Mouse (Mus musculus) embryonic fibroblast, embryonic 13.5 days (primary cell): Measurements from ENCODE around the gene Rnf181. TPM values are rescaled to one million over a fixed set of nuclear protein-coding genes. Genes with fewer than 3 reads are reported as not detected.

ENCODE experiments used
- H3K27ac ChIP-seq: 2 replicates; pipeline ENCODE4 v1.5.1; 2012; ENCODE audit warnings: low read length, control low read depth, inconsistent platforms; ENCODE audit not compliant: insufficient read depth
- H3K4me1 ChIP-seq: 2 replicates; pipeline ENCODE4 v1.6.1; 2011; ENCODE audit warnings: low read length; ENCODE audit not compliant: control insufficient read depth, insufficient read depth
- H3K4me3 ChIP-seq: 2 replicates; pipeline ENCODE4 v1.5.1; 2011; ENCODE audit warnings: mild to moderate bottlenecking, control low read depth, low read length; ENCODE audit not compliant: insufficient read depth
- CTCF ChIP-seq: IDR thresholded peaks from 2 replicates; pipeline ENCODE4 v1.5.1; 2011; ENCODE audit warnings: mild to moderate bottlenecking, control low read depth, low read length, moderate library complexity, borderline replicate concordance; ENCODE audit not compliant: insufficient read depth
- POLR2A ChIP-seq: IDR thresholded peaks from 2 replicates; pipeline ENCODE4 v1.6.1; 2011; ENCODE audit warnings: low read depth, mild to moderate bottlenecking, control low read depth, low read length, moderate library complexity
- polyA plus RNA-seq: library from polyadenylated mRNA; stranded (reverse); fragments of >200 nt; gene quantifications from 2 replicates; pipeline ENCODE4 v1.2.4, GENCODE M21; 2011; ENCODE audit warnings: low read depth; ENCODE audit not compliant: missing spikeins, insufficient read length

Rnf181 gene
- polyA plus RNA-seq, 1 experiment = 80.0 TPM

DNA sequence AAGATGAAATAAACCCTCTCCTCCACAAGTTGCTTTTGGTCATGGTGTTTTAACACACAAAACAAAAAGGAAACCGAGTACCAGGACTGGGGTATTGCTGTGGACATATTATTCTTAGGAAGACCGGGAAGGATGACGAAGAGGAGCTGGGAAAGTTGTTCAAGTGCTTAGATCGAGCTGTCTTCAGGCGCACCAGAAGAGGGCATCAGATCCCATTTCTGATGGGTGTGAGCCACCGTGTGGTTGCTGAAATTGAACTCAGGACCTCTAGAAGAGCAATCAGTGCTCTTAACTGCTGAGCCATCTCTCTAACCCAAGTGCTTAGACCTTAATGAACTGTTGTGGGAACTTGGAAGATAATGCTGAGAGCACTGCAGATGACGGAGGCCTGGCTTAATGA, 2.7 kb downstream of the Rnf181 start:
- Histone ChIP-seq H3K4me1 (no peaks in the 10 kb centered on the region), H3K4me3 (no peak overlapping the region)
- TF ChIP-seq POLR2A (no peak), CTCF (peak; percentile 20; the same call in 1 of the 2 replicates)

DNA sequence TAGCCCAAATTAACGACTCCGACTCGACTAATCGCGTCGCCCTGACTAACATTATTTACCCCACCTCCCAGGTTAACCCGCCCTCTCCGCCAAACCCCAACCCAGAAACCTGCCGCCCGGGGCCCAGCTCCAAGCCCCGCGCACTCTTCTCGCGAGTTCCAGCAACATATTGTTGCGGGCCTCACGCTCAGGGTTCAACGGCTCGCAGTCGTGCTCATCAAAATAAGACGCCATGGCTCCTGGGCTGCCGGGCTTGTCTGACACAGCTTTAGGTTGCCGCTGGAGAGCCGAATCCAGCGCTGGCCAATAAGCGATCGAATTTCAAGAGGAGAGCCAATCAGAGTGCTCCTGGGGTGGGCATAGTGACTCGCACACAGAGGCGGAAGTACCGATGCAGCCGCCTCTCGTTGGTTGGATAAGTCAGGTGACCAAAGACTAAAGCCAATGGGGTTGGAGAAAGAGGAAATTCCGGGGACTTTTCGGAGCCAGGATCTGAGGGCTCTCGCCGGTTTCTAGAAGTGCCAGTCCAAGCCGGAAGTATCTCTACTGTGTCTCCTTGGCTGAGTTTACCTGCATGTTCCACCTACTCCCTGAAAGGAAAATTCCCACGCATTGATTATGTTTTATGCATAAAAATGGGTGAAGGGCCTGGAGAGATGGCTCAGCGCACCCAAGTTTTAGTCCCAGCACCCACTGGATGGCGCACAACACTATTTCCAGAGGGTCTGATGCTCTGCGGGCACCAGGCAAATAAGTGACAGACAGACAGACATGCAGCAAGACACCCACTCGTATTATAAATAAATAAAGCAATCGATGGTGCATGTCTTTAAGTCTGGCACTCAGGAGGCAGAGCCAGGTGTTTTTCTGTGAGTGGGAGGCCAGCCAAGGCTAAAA, 4.4 kb downstream of the Rnf181 start:
- Histone ChIP-seq H3K4me3 (peak overlapping the region; percentile 84), H3K27ac (peak overlapping the region; percentile 58), H3K4me1 (no peaks in the 10 kb centered on the region)
- TF ChIP-seq CTCF (no peak), POLR2A (peak; percentile 83)

More for the DNA sequence above, 2.7 kb downstream of the Rnf181 start:
- H3K27ac ChIP-seq = no peak overlapping the region

DNA sequence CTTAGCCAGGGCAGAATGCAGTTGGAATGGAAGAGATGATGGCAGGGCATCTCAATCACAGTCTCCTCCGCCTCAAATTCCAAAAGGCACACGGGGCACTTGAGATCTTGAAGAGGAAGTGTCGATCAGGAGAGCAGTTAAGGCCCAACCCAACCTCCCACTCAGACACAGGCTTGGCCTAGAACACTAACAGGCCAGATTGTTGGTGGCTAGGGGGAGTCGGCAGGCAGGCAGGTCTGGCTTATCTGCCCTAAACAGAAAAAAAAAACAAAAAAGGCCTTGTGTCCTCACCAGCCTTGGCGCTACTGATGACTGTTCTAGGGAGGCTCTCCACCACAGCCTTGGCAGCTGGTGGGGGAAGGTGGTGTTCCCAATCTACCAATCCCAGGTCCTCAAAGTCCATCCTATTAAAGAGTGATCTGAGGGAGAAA, 5.6 kb downstream of the Rnf181 start:
- no peak overlapping the region for H3K27ac ChIP-seq
- peak overlapping the region; percentile 84 for H3K4me3 ChIP-seq
- H3K4me1 ChIP-seq = peaks cover 4% of the 10 kb centered on the region; the same call in 1 of the 2 replicates
- TF ChIP-seq POLR2A (no peak; the same call in 1 of the 2 replicates), CTCF (no peak)

DNA sequence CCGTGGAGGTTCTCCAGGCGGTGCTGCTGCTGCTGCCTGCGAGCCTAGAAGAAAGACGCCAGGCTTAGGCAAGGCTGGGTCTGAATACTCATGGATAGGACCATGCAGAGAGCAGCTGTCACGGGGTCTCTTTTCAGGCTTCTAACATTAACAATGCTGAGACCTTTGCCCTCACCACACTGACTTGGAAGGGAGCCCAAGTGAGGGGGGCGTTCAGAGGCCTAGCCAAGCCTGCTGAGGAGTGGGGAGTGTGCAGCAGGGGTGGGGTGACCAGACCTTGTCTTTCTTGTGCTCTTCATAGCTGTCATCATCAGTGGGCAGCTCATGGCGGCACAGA, 6.2 kb downstream of the Rnf181 start:
- H3K27ac ChIP-seq = no peak overlapping the region
- no peak for TF ChIP-seq CTCF
- no peak overlapping the region for H3K4me3 ChIP-seq
- peaks cover 5% of the 10 kb centered on the region; the same call in 1 of the 2 replicates for H3K4me1 ChIP-seq

DNA sequence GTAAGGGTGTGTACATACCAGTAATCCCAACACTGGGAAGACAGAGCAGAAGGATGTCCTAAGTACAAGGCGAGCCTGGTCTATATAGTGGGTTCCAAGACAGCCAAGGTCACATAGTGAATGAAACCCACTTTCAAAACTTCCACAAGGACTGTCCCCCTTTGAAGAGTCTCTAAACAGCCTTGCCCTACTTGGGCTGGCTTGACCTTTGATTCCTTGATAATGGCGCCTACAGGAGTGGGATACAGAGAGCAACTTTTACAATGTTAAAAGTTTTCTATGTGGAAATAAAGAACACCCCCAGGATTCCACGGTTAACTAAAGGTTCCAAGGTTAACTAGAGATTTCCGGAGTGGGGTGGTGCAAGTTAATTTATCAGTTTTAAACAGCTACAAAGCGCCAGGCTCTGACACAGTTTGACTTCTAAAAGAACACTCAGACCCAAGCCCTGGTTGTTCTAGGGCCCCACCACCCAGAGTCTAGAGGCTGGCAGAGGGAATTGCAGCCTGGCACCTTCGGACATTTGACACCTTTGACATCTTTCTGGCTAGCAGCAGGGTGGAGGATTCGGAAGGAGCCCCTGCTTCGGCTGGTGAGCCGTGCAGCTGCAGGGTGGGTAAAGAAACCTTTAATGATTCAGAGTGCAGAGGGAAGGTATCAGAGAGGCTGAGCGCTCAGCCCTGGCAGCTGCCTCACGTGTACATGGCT, 6.7 kb downstream of the Rnf181 start:
- Histone ChIP-seq H3K27ac (no peak overlapping the region), H3K4me3 (no peak overlapping the region), H3K4me1 (peaks cover 5% of the 10 kb centered on the region; the same call in 1 of the 2 replicates)
- TF ChIP-seq POLR2A (peak; percentile 6; the same call in 1 of the 2 replicates), CTCF (no peak)

DNA sequence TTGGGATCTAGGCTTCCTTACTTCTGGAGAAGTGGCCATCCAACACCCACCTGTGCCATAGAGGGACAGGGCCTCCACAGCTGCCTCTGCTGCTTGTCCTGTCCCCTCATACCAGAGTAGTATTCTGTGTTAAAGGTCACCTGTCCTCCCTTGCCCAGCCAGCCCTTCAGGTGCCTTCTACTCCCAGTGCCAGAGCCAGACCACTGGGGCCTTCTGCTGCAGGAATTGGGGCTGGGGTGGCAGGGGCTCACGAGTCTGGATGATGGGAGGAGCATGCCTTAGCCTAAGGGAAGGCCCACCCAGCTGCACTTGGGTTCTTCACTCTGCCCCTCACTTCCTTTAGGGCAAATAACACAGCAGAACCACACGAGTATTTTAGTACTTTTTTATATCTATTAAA, 7.4 kb downstream of the Rnf181 start:
- no peak overlapping the region for H3K27ac ChIP-seq
- H3K4me1 ChIP-seq = peaks cover 5% of the 10 kb centered on the region; the same call in 1 of the 2 replicates
- H3K4me3 ChIP-seq = no peak overlapping the region
- no peak for TF ChIP-seq POLR2A
- TF ChIP-seq CTCF = no peak

DNA sequence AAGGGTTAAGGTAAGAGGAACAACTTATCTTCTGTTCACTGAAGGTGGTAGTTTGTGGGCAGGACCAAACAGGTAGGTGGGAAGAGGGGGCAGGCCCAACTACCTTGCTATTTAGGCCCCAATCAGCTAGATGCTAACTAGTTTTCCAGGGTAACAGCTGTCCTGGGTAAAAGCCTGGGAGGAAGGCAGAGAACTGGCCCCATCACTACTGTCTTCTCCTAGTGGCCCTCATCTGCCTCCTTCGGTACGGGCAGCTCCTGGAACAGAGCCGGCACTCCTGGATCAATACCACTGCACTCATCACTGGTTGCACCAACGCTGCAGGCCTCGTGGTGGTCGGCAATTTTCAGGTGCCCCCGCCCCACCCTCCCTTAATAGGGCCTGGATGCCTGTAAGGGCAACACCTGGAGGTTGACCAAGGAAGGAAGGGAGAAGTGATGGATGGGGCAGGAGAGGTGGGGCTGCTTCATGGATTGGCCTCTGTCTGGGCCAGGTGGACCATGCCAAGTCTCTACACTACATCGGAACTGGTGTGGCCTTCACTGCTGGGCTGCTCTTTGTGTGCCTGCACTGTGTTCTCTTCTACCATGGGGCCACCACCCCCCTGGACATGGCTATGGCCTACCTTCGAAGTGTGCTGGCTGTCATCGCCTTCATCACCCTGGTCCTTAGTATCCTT, 8.5 kb downstream of the Rnf181 start:
- Histone ChIP-seq H3K4me3 (no peak overlapping the region), H3K27ac (no peak overlapping the region), H3K4me1 (peaks cover 5% of the 10 kb centered on the region; the same call in 1 of the 2 replicates)
- TF ChIP-seq CTCF = no peak
- 0 out of 2 replicates have a peak, but pooled peaks have one; percentile 12 for TF ChIP-seq POLR2A

DNA sequence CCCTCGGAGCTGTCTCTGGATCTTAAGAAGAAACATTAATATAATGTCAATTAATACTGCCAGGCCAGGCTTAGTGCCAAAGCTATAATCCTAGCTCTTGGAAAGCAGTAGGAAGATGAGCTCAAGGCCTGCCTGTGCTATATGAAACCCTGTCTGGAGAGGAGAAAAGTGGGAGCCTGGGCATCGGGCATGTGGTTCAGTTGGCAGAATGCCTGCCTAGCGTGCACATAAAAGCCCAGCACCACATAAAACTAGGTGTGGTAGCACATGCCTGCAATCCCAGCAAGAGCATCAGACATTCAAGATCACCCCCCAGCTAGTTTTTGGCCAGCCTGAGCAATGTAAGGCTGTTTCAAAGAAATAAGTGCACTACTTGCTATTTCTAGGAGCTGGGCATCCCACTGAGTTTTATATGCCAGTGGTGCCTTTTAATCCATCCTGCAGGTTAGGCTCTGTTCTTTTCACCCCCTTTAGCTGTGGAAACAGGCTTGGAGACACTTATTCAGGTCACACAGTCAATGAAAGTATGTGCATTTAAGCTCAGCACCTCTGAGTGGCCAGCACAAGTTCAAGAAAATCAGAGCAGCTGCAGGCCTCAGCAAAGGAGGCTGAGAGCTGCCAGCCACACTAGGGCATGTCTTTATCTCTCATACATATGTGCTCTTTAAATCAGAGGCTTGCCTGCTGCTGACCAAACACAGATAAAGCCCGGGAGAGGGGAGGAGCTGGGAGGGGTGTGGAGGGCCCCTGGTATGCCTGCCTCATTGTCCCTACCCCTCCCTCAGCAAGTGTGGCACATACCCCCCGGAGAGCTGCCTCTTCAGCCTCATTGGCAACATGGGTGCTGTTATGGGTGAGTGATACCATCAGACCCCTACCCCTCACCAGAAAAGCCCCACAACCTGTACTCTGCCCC, 9.3 kb downstream of the Rnf181 start:
- Histone ChIP-seq H3K4me3 (no peak overlapping the region), H3K27ac (no peak overlapping the region), H3K4me1 (peaks cover 10% of the 10 kb centered on the region)
- no peak for TF ChIP-seq CTCF
- no peak for TF ChIP-seq POLR2A
